Mouse (Mus musculus) bone marrow macrophage, adult 2 months (primary cell): ENCODE data around the gene Slc7a1.

Experiments used
- CTCF ChIP-seq: IDR thresholded peaks from 2 replicates; pipeline ENCODE4 v1.5.1; 2012; ENCODE audit warnings: low read depth, mild to moderate bottlenecking, low read length, moderate library complexity
- POLR2A ChIP-seq: IDR thresholded peaks from 2 replicates; pipeline ENCODE4 v1.6.1; 2012; ENCODE audit warnings: mild to moderate bottlenecking, low read depth, low read length, borderline replicate concordance

- TF ChIP-seq CTCF (no peak), POLR2A (no peak)
Measured at GRCm38 (mm10) chr5:148381083-148381482, 18.6 kb downstream of the Slc7a1 start.
